Mouse (Mus musculus): Measurements from ENCODE around the gene Resp18. TPM values are rescaled to one million over a fixed set of nuclear protein-coding genes. Genes with fewer than 3 reads are reported as not detected.

Resp18 gene
- 37.5 and 46.2 TPM in 2 replicates for polyA plus RNA-seq (2016; fragmentation: Nextera tagmentation; extraction: Ambion mirVana)

- no peak within 1 kb of the TSS for H3K27ac ChIP-seq (replicated peaks)
- peak within 1 kb of the TSS; percentile 31 for H3K4me3 ChIP-seq
- H3K4me1 ChIP-seq = no peaks in the 10 kb centered on the region
- no peaks in the 10 kb centered on the region for H3K36me3 ChIP-seq
- H3K9ac ChIP-seq (replicated peaks) = peak within 1 kb of the TSS; percentile 52
- no peak for ATAC-seq (ENCODE audit: low FRiP score, low read depth)
- 4% methylated on average over 13 of the region's 13 CpGs for WGBS
- no peaks in the 10 kb centered on the region for H3K9me3 ChIP-seq
- peak within 1 kb of the TSS; percentile 48 for H3K4me2 ChIP-seq (replicated peaks)
- peaks cover 46% of the 10 kb centered on the region for H3K27me3 ChIP-seq
Observed at GRCm38 (mm10) chr1:75278228-75278627, at the start of gene Resp18. Gene Resp18, minus strand, starts transcription at chr1:75278415.

- no peaks in the 10 kb centered on the region for H3K27me3 ChIP-seq
- no peaks in the 10 kb centered on the region for H3K9me3 ChIP-seq
- H3K27ac ChIP-seq (replicated peaks) = no peak overlapping the region
- H3K4me3 ChIP-seq = no peak overlapping the region
- no peaks in the 10 kb centered on the region for H3K4me1 ChIP-seq
- no peaks in the 10 kb centered on the region for H3K36me3 ChIP-seq
- H3K4me2 ChIP-seq (replicated peaks) = no peak overlapping the region
- no peak overlapping the region for H3K9ac ChIP-seq (replicated peaks)
- ATAC-seq (ENCODE audit: low FRiP score, low read depth) = no peak
Observed at GRCm38 (mm10) chr1:75327461-75327860, 49.2 kb upstream of the Resp18 start.

GRCm38 (mm10) chr1:75319166-75319565, 41.0 kb upstream of the Resp18 start:
- peaks cover 10% of the 10 kb centered on the region for H3K36me3 ChIP-seq
- no peak overlapping the region for H3K4me2 ChIP-seq (replicated peaks)
- no peak overlapping the region for H3K9ac ChIP-seq (replicated peaks)
- no peaks in the 10 kb centered on the region for H3K27me3 ChIP-seq
- WGBS = 94% methylated on average over 10 of the region's 10 CpGs
- H3K27ac ChIP-seq (replicated peaks) = no peak overlapping the region
- no peak overlapping the region for H3K4me3 ChIP-seq
- H3K4me1 ChIP-seq = peaks cover 8% of the 10 kb centered on the region
- no peak for ATAC-seq (ENCODE audit: low FRiP score, low read depth)
- H3K9me3 ChIP-seq = no peaks in the 10 kb centered on the region

GRCm38 (mm10) chr1:75318736-75319135, 40.5 kb upstream of the Resp18 start:
- Histone ChIP-seq H3K36me3 (peaks cover 14% of the 10 kb centered on the region), H3K9me3 (no peaks in the 10 kb centered on the region), H3K27ac (replicated peaks) (no peak overlapping the region), H3K4me2 (replicated peaks) (no peak overlapping the region), H3K4me3 (no peak overlapping the region), H3K4me1 (peaks cover 8% of the 10 kb centered on the region), H3K27me3 (no peaks in the 10 kb centered on the region), H3K9ac (replicated peaks) (no peak overlapping the region)
- WGBS = 94% methylated on average over 4 of the region's 4 CpGs
- no peak for ATAC-seq (ENCODE audit: low FRiP score, low read depth)

GRCm38 (mm10) chr1:75318301-75318700, 40.1 kb upstream of the Resp18 start:
- WGBS = 73% methylated on average over 3 of the region's 3 CpGs
- H3K27ac ChIP-seq (replicated peaks) = peak overlapping the region; percentile 58
- H3K4me3 ChIP-seq = peak overlapping the region; percentile 28
- no peak overlapping the region for H3K9ac ChIP-seq (replicated peaks)
- H3K9me3 ChIP-seq = no peaks in the 10 kb centered on the region
- no peak for ATAC-seq (ENCODE audit: low FRiP score, low read depth)
- H3K4me1 ChIP-seq = peaks cover 8% of the 10 kb centered on the region
- H3K4me2 ChIP-seq (replicated peaks) = peak overlapping the region; percentile 42
- H3K27me3 ChIP-seq = no peaks in the 10 kb centered on the region
- H3K36me3 ChIP-seq = peaks cover 19% of the 10 kb centered on the region

- WGBS = under 1% methylated on average over 89 of the region's 92 CpGs
- Histone ChIP-seq H3K9ac (replicated peaks) (peak within 1 kb of the TSS; percentile 65), H3K36me3 (peaks cover 26% of the 10 kb centered on the region), H3K27me3 (no peaks in the 10 kb centered on the region), H3K4me1 (peaks cover 8% of the 10 kb centered on the region), H3K4me3 (peak within 1 kb of the TSS; percentile 71), H3K27ac (replicated peaks) (peak within 1 kb of the TSS; percentile 89), H3K9me3 (no peaks in the 10 kb centered on the region), H3K4me2 (replicated peaks) (peak within 1 kb of the TSS; percentile 72)
- ATAC-seq (ENCODE audit: low FRiP score, low read depth) = peak; percentile 97
Observed at GRCm38 (mm10) chr1:75317241-75318201, 39.3 kb upstream of the Resp18 start, which contains the start of gene Dnpep. Gene Dnpep, minus strand, starts transcription at chr1:75317990.

- Histone ChIP-seq H3K9ac (replicated peaks) (peak overlapping the region; percentile 65), H3K4me3 (peak overlapping the region; percentile 71), H3K4me2 (replicated peaks) (peak overlapping the region; percentile 72), H3K4me1 (peaks cover 8% of the 10 kb centered on the region), H3K9me3 (no peaks in the 10 kb centered on the region), H3K36me3 (peaks cover 33% of the 10 kb centered on the region), H3K27ac (replicated peaks) (peak overlapping the region; percentile 89), H3K27me3 (no peaks in the 10 kb centered on the region)
- peak; percentile 55 for ATAC-seq (ENCODE audit: low FRiP score, low read depth)
- under 1% methylated on average over 20 of the region's 20 CpGs for WGBS
Observed at GRCm38 (mm10) chr1:75316861-75317240, 38.6 kb upstream of the Resp18 start.

- Histone ChIP-seq H3K4me1 (peaks cover 8% of the 10 kb centered on the region), H3K9me3 (no peaks in the 10 kb centered on the region), H3K4me2 (replicated peaks) (peak overlapping the region; percentile 72), H3K36me3 (peaks cover 45% of the 10 kb centered on the region), H3K27me3 (no peaks in the 10 kb centered on the region), H3K4me3 (peak overlapping the region; percentile 71), H3K9ac (replicated peaks) (peak overlapping the region; percentile 65), H3K27ac (replicated peaks) (no peak overlapping the region)
- no peak for ATAC-seq (ENCODE audit: low FRiP score, low read depth)
- WGBS = 90% methylated on average over 29 of the region's 29 CpGs
Observed at GRCm38 (mm10) chr1:75315456-75316365, 37.5 kb upstream of the Resp18 start.

GRCm38 (mm10) chr1:75315011-75315410, 36.8 kb upstream of the Resp18 start:
- H3K27me3 ChIP-seq = no peaks in the 10 kb centered on the region
- peaks cover 52% of the 10 kb centered on the region for H3K36me3 ChIP-seq
- no peak overlapping the region for H3K27ac ChIP-seq (replicated peaks)
- whole genome bisulfite sequencing = 95% methylated on average over 6 of the region's 6 CpGs
- H3K4me1 ChIP-seq = peaks cover 8% of the 10 kb centered on the region
- no peak overlapping the region for H3K4me2 ChIP-seq (replicated peaks)
- no peak overlapping the region for H3K4me3 ChIP-seq
- no peaks in the 10 kb centered on the region for H3K9me3 ChIP-seq
- no peak overlapping the region for H3K9ac ChIP-seq (replicated peaks)
- ATAC-seq (ENCODE audit: low FRiP score, low read depth) = no peak

- peaks cover 8% of the 10 kb centered on the region for H3K4me1 ChIP-seq
- no peak overlapping the region for H3K9ac ChIP-seq (replicated peaks)
- no peak overlapping the region for H3K4me3 ChIP-seq
- peaks cover 81% of the 10 kb centered on the region for H3K36me3 ChIP-seq
- H3K27ac ChIP-seq (replicated peaks) = no peak overlapping the region
- H3K4me2 ChIP-seq (replicated peaks) = no peak overlapping the region
- H3K9me3 ChIP-seq = no peaks in the 10 kb centered on the region
- no peaks in the 10 kb centered on the region for H3K27me3 ChIP-seq
- WGBS = 96% methylated on average over 6 of the region's 6 CpGs
- no peak for ATAC-seq (ENCODE audit: low FRiP score, low read depth)
Observed at GRCm38 (mm10) chr1:75311694-75312093, 33.5 kb upstream of the Resp18 start.

- ATAC-seq (ENCODE audit: low FRiP score, low read depth) = no peak
- Histone ChIP-seq H3K27me3 (no peaks in the 10 kb centered on the region), H3K4me1 (no peaks in the 10 kb centered on the region), H3K9me3 (no peaks in the 10 kb centered on the region), H3K27ac (replicated peaks) (no peak overlapping the region), H3K4me2 (replicated peaks) (no peak overlapping the region), H3K9ac (replicated peaks) (no peak overlapping the region), H3K36me3 (peaks cover 26% of the 10 kb centered on the region), H3K4me3 (no peak overlapping the region)
- WGBS = 83% methylated on average over 2 of the region's 2 CpGs
Observed at GRCm38 (mm10) chr1:75304662-75305061, 26.4 kb upstream of the Resp18 start.

- ATAC-seq (ENCODE audit: low FRiP score, low read depth) = no peak
- H3K27me3 ChIP-seq = no peaks in the 10 kb centered on the region
- WGBS = 80% methylated on average over 5 of the region's 5 CpGs
- no peaks in the 10 kb centered on the region for H3K36me3 ChIP-seq
- H3K9ac ChIP-seq (replicated peaks) = no peak overlapping the region
- no peaks in the 10 kb centered on the region for H3K9me3 ChIP-seq
- H3K4me2 ChIP-seq (replicated peaks) = no peak overlapping the region
- H3K4me1 ChIP-seq = peaks cover 12% of the 10 kb centered on the region
- H3K4me3 ChIP-seq = no peak overlapping the region
- no peak overlapping the region for H3K27ac ChIP-seq (replicated peaks)
Observed at GRCm38 (mm10) chr1:75294294-75294693, 16.1 kb upstream of the Resp18 start.
